Mouse (Mus musculus) lung, adult 2 months (tissue): ENCODE measurements around the gene Nav2.

Experiments
- CTCF ChIP-seq: fragments of 200-500 bp; IDR thresholded peaks from 2 replicates; pipeline ENCODE4 v1.5.1; 2011; ENCODE audit warnings: mild to moderate bottlenecking, low read length, control low read depth; ENCODE audit not compliant: insufficient read depth
- POLR2A ChIP-seq: fragments of 200-500 bp; IDR thresholded peaks from 2 replicates; pipeline ENCODE4 v1.6.1; 2011; ENCODE audit warnings: low read depth, mild to moderate bottlenecking, control low read depth, low read length, borderline replicate concordance; ENCODE audit errors: extremely low read depth

GRCm38 (mm10) chr7:49261941-49262511 is 353.5 kb downstream of the Nav2 start:
- TF ChIP-seq CTCF (no peak), POLR2A (no peak)
